Mouse (Mus musculus) liver, embryonic 12.5 days (tissue): ENCODE measurements at regions not wholly inside any gene's neighbourhood (a gene's known extent, or its start where the extent isn't known, plus 50 kb on each side); places are given as distances from the start of the nearest gene placed in this dataset.

ENCODE experiments used
- ATAC-seq: fragments of 200-750 bp; cut with Nextera tagmentation; 2 replicates; pipeline ENCODE4 v1.8.0; 2017; ENCODE audit warnings: moderate number of reproducible peaks, mild to moderate bottlenecking, moderate library complexity
- H3K27ac ChIP-seq: fragments of 300-500 bp; sonication (generic); 2 replicates; pipeline ENCODE4 v1.5.1; 2016; ENCODE audit warnings: mild to moderate bottlenecking
- H3K27me3 ChIP-seq: fragments of 300-500 bp; sonication (generic); replicated peaks from 2 replicates; pipeline ENCODE4 v1.6.1; 2016; ENCODE audit warnings: mild to moderate bottlenecking, moderate library complexity
- H3K36me3 ChIP-seq: fragments of 300-500 bp; sonication (generic); 2 replicates; pipeline ENCODE4 v1.6.1; 2016; ENCODE audit warnings: mild to moderate bottlenecking, moderate library complexity
- H3K4me1 ChIP-seq: fragments of 300-500 bp; sonication (generic); 2 replicates; pipeline ENCODE4 v1.6.1; 2016
- H3K4me2 ChIP-seq: fragments of 300-500 bp; sonication (generic); 2 replicates; pipeline ENCODE4 v1.6.1; 2016; ENCODE audit warnings: mild to moderate bottlenecking, moderate library complexity
- H3K4me3 ChIP-seq: fragments of 300-500 bp; sonication (generic); 2 replicates; pipeline ENCODE4 v1.5.1; 2016; ENCODE audit warnings: mild to moderate bottlenecking, moderate library complexity
- H3K9ac ChIP-seq: fragments of 300-500 bp; sonication (generic); 2 replicates; pipeline ENCODE4 v1.6.1; 2016; ENCODE audit warnings: mild to moderate bottlenecking, moderate library complexity
- H3K9me3 ChIP-seq: fragments of 300-500 bp; sonication (generic); replicated peaks from 2 replicates; pipeline ENCODE4 v1.6.1; 2016; ENCODE audit warnings: mild to moderate bottlenecking, moderate library complexity
- WGBS: fragments of 180-500 bp; shearing (Covaris S2); methylation state at CpG from one replicate; pipeline ENCODE4 v1.1.7; 2016; ENCODE audit not compliant: insufficient replicate concordance; 5-methylcytosine and 5-hydroxymethylcytosine counted together

- Histone ChIP-seq H3K4me3 (no peak overlapping the region), H3K27me3 (no peaks in the 10 kb centered on the region), H3K4me2 (no peak overlapping the region), H3K27ac (no peak overlapping the region), H3K9ac (no peak overlapping the region), H3K36me3 (no peaks in the 10 kb centered on the region), H3K9me3 (no peaks in the 10 kb centered on the region), H3K4me1 (no peaks in the 10 kb centered on the region)
- 49% methylated on average over 2 of the region's 2 CpGs for WGBS
- no peak for ATAC-seq
These were observed 118.7 kb upstream of the Kbtbd8 start for GRCm38 (mm10) chr6:94998371-94998770.

- Histone ChIP-seq H3K4me1 (no peaks in the 10 kb centered on the region), H3K9me3 (no peaks in the 10 kb centered on the region), H3K36me3 (no peaks in the 10 kb centered on the region), H3K27me3 (no peaks in the 10 kb centered on the region), H3K4me3 (no peak overlapping the region), H3K9ac (no peak overlapping the region), H3K27ac (no peak overlapping the region), H3K4me2 (no peak overlapping the region)
- WGBS: 64% methylated on average over 1 of the region's 1 CpGs
- ATAC-seq: no peak
These were observed 122.7 kb upstream of the Kbtbd8 start for GRCm38 (mm10) chr6:94994376-94994775.

GRCm38 (mm10) chr6:94987427-94987826 is 129.6 kb upstream of the Kbtbd8 start:
- Histone ChIP-seq H3K9ac (no peak overlapping the region), H3K4me3 (no peak overlapping the region), H3K9me3 (no peaks in the 10 kb centered on the region), H3K27me3 (no peaks in the 10 kb centered on the region), H3K4me1 (no peaks in the 10 kb centered on the region), H3K36me3 (no peaks in the 10 kb centered on the region), H3K27ac (no peak overlapping the region), H3K4me2 (no peak overlapping the region)
- no peak for ATAC-seq
- WGBS: 50% methylated on average over 5 of the region's 5 CpGs

- ATAC-seq: no peak
- Histone ChIP-seq H3K4me2 (no peak overlapping the region), H3K4me1 (no peaks in the 10 kb centered on the region), H3K9me3 (no peaks in the 10 kb centered on the region), H3K27me3 (no peaks in the 10 kb centered on the region), H3K4me3 (no peak overlapping the region), H3K9ac (no peak overlapping the region), H3K36me3 (no peaks in the 10 kb centered on the region), H3K27ac (no peak overlapping the region)
- WGBS: 18% methylated on average over 4 of the region's 4 CpGs
These were observed 130.7 kb upstream of the Kbtbd8 start for GRCm38 (mm10) chr6:94986346-94986745.

GRCm38 (mm10) chr6:94984411-94984895 is 132.6 kb upstream of the Kbtbd8 start:
- WGBS: 69% methylated on average over 3 of the region's 3 CpGs
- ATAC-seq: no peak
- no peaks in the 10 kb centered on the region for H3K9me3 ChIP-seq
- H3K9ac ChIP-seq: no peak overlapping the region
- H3K4me1 ChIP-seq: no peaks in the 10 kb centered on the region
- H3K27me3 ChIP-seq: no peaks in the 10 kb centered on the region
- no peaks in the 10 kb centered on the region for H3K36me3 ChIP-seq
- no peak overlapping the region for H3K27ac ChIP-seq
- H3K4me3 ChIP-seq: no peak overlapping the region
- H3K4me2 ChIP-seq: no peak overlapping the region

- WGBS: 58% methylated on average over 5 of the region's 5 CpGs
- H3K9ac ChIP-seq: no peak overlapping the region
- no peaks in the 10 kb centered on the region for H3K36me3 ChIP-seq
- H3K27me3 ChIP-seq: no peaks in the 10 kb centered on the region; the same call in 1 of the 2 replicates
- no peak overlapping the region for H3K27ac ChIP-seq
- no peaks in the 10 kb centered on the region for H3K9me3 ChIP-seq
- no peak overlapping the region for H3K4me3 ChIP-seq
- H3K4me1 ChIP-seq: no peaks in the 10 kb centered on the region
- H3K4me2 ChIP-seq: no peak overlapping the region
- no peak for ATAC-seq
These were observed 148.4 kb upstream of the Kbtbd8 start for GRCm38 (mm10) chr6:94968683-94969082.

- Histone ChIP-seq H3K27ac (no peak overlapping the region), H3K9me3 (no peaks in the 10 kb centered on the region), H3K4me2 (no peak overlapping the region), H3K9ac (no peak overlapping the region), H3K4me1 (0 out of 2 replicates have a peak, but pooled peaks cover 3% of the 10 kb centered on the region), H3K27me3 (no peaks in the 10 kb centered on the region; the same call in 1 of the 2 replicates), H3K36me3 (no peaks in the 10 kb centered on the region), H3K4me3 (no peak overlapping the region)
- no peak for ATAC-seq
- WGBS: 16% methylated on average over 3 of the region's 3 CpGs
These were observed 150.1 kb upstream of the Kbtbd8 start for GRCm38 (mm10) chr6:94966962-94967361.

GRCm38 (mm10) chr6:94963204-94963603 is 153.8 kb upstream of the Kbtbd8 start:
- Histone ChIP-seq H3K9ac (no peak overlapping the region), H3K4me2 (no peak overlapping the region), H3K27ac (no peak overlapping the region), H3K27me3 (no peaks in the 10 kb centered on the region; the same call in 1 of the 2 replicates), H3K4me1 (0 out of 2 replicates have a peak, but pooled peaks cover 3% of the 10 kb centered on the region), H3K36me3 (no peaks in the 10 kb centered on the region), H3K9me3 (no peaks in the 10 kb centered on the region), H3K4me3 (no peak overlapping the region)
- WGBS: 52% methylated on average over 4 of the region's 4 CpGs
- no peak for ATAC-seq

- Histone ChIP-seq H3K4me1 (0 out of 2 replicates have a peak, but pooled peaks cover 3% of the 10 kb centered on the region), H3K4me2 (no peak overlapping the region), H3K9me3 (no peaks in the 10 kb centered on the region), H3K27ac (no peak overlapping the region), H3K4me3 (no peak overlapping the region), H3K9ac (no peak overlapping the region), H3K27me3 (no peaks in the 10 kb centered on the region; the same call in 1 of the 2 replicates), H3K36me3 (no peaks in the 10 kb centered on the region)
- WGBS: 40% methylated on average over 7 of the region's 7 CpGs
- ATAC-seq: no peak
These were observed 154.5 kb upstream of the Kbtbd8 start for GRCm38 (mm10) chr6:94962411-94963087.

- Histone ChIP-seq H3K9me3 (no peaks in the 10 kb centered on the region), H3K4me1 (0 out of 2 replicates have a peak, but pooled peaks cover 3% of the 10 kb centered on the region), H3K36me3 (no peaks in the 10 kb centered on the region), H3K9ac (no peak overlapping the region), H3K4me3 (no peak overlapping the region), H3K27me3 (no peaks in the 10 kb centered on the region; the same call in 1 of the 2 replicates), H3K27ac (no peak overlapping the region), H3K4me2 (no peak overlapping the region)
- 14% methylated on average over 1 of the region's 1 CpGs for whole genome bisulfite sequencing
- ATAC-seq: no peak
These were observed 155.2 kb upstream of the Kbtbd8 start for GRCm38 (mm10) chr6:94961821-94962220.

- WGBS: 66% methylated on average over 6 of the region's 6 CpGs
- no peak overlapping the region for H3K9ac ChIP-seq
- no peaks in the 10 kb centered on the region for H3K36me3 ChIP-seq
- no peak for ATAC-seq
- 0 out of 2 replicates have a peak, but pooled peaks cover 3% of the 10 kb centered on the region for H3K4me1 ChIP-seq
- no peak overlapping the region for H3K27ac ChIP-seq
- H3K4me3 ChIP-seq: no peak overlapping the region
- no peaks in the 10 kb centered on the region for H3K9me3 ChIP-seq
- no peaks in the 10 kb centered on the region for H3K27me3 ChIP-seq
- H3K4me2 ChIP-seq: no peak overlapping the region
These were observed 159.1 kb upstream of the Kbtbd8 start for GRCm38 (mm10) chr6:94957990-94958389.

GRCm38 (mm10) chr6:94957172-94957668 is 159.8 kb upstream of the Kbtbd8 start:
- Histone ChIP-seq H3K27me3 (no peaks in the 10 kb centered on the region), H3K9me3 (no peaks in the 10 kb centered on the region), H3K4me1 (no peaks in the 10 kb centered on the region), H3K4me2 (no peak overlapping the region), H3K36me3 (no peaks in the 10 kb centered on the region), H3K27ac (no peak overlapping the region), H3K9ac (no peak overlapping the region), H3K4me3 (no peak overlapping the region)
- ATAC-seq: no peak
- 42% methylated on average over 6 of the region's 6 CpGs for WGBS
